Mouse (Mus musculus) forebrain, embryonic 12.5 days (tissue): ENCODE data around the gene Gm3106. TPM values are rescaled to one million over a fixed set of nuclear protein-coding genes. Genes with fewer than 3 reads are reported as not detected.
"Not testable (repeated sequence)": the region's sequence is repeated elsewhere in the genome, so short reads cannot be mapped to it uniquely, and the experiment has no call there.

ENCODE experiments used
- ATAC-seq: fragments of 200-750 bp; cut with Nextera tagmentation; 2 replicates; pipeline ENCODE4 v1.8.0; 2017; ENCODE audit warnings: moderate TSS enrichment; ENCODE audit not compliant: low FRiP score
- H3K27ac ChIP-seq: fragments of 300-500 bp; sonication (generic); 2 replicates; pipeline ENCODE4 v1.5.1; 2016; ENCODE audit warnings: mild to moderate bottlenecking
- H3K27me3 ChIP-seq: fragments of 300-500 bp; sonication (generic); 2 replicates; pipeline ENCODE4 v1.6.1; 2016; ENCODE audit warnings: mild to moderate bottlenecking
- H3K36me3 ChIP-seq: fragments of 300-500 bp; sonication (generic); replicated peaks from 2 replicates; pipeline ENCODE4 v1.6.1; 2016; ENCODE audit warnings: mild to moderate bottlenecking
- H3K4me1 ChIP-seq: fragments of 300-500 bp; sonication (generic); 2 replicates; pipeline ENCODE4 v1.6.1; 2016
- H3K4me2 ChIP-seq: fragments of 300-500 bp; sonication (generic); 2 replicates; pipeline ENCODE4 v1.6.1; 2016; ENCODE audit warnings: mild to moderate bottlenecking, moderate library complexity
- H3K4me3 ChIP-seq: fragments of 300-500 bp; sonication (generic); replicated peaks from 2 replicates; pipeline ENCODE4 v1.5.1; 2016; ENCODE audit warnings: mild to moderate bottlenecking
- H3K9ac ChIP-seq: fragments of 300-500 bp; sonication (generic); 2 replicates; pipeline ENCODE4 v1.6.1; 2016; ENCODE audit warnings: mild to moderate bottlenecking
- H3K9me3 ChIP-seq: fragments of 300-500 bp; sonication (generic); 2 replicates; pipeline ENCODE4 v1.6.1; 2016
- WGBS: fragments of 180-500 bp; shearing (Covaris S2); methylation state at CpG from one replicate; pipeline ENCODE4 v1.1.7; 2016; 5-methylcytosine and 5-hydroxymethylcytosine counted together
- polyA plus RNA-seq: library from polyadenylated mRNA; unstranded; fragments of >200 nt; fragmentation: Nextera tagmentation; extraction: Ambion mirVana; gene quantifications from 2 replicates; pipeline ENCODE4 v1.2.1, GENCODE M21; 2016

The Gm3106 gene
- not detected in 2 replicates for polyA plus RNA-seq

- not testable (repeated sequence) for H3K27me3 ChIP-seq, H3K4me2 ChIP-seq, ATAC-seq, H3K36me3 ChIP-seq, H3K9ac ChIP-seq, H3K4me3 ChIP-seq, H3K4me1 ChIP-seq, H3K27ac ChIP-seq, H3K9me3 ChIP-seq
- no CpG with 5 or more reads among the region's 2 CpGs for WGBS
These were observed at the start of gene Gm3106 for GRCm38 (mm10) chr5:94217705-94218104. TSS of gene Gm3106 (plus strand) at chr5:94218005.

Other genes starting within 250 kb of the Gm3106 start
- not detected in 2 replicates for gene BC061212, start 147.5 kb upstream of the Gm3106 start, polyA plus RNA-seq
- not detected in 2 replicates for gene Gm6351, start 141.6 kb upstream of the Gm3106 start, polyA plus RNA-seq
- not detected in 2 replicates for gene A430089I19Rik, start 88.8 kb downstream of the Gm3106 start, polyA plus RNA-seq
- gene Gm6502, start 96.4 kb downstream of the Gm3106 start, polyA plus RNA-seq, result not detected in 2 replicates
- not detected in 2 replicates for gene AA792892, start 121.7 kb downstream of the Gm3106 start, polyA plus RNA-seq
- not detected in 2 replicates for gene Gm7682, start 227.8 kb downstream of the Gm3106 start, polyA plus RNA-seq